Mouse (Mus musculus) brain, embryonic 18.5 days (tissue): ENCODE measurements around the gene Ube2g2.
A peak's percentile ranks its signal among the peaks of the same experiment; 100 is the strongest.

ENCODE experiments used
- DNase-seq: peaks from one replicate; pipeline ENCODE4 v3.0.0-alpha.2; 2012; ENCODE audit warnings: low read depth, low spot score

Gene Ube2g2

GRCm38 (mm10) chr10:77622055-77622988 is at the start of gene Ube2g2:
Gene Ube2g2, plus strand, starts transcription at chr10:77622275.
- peak; percentile 72 for DNase-seq

GRCm38 (mm10) chr10:77573162-77573561 is 48.9 kb upstream of the Ube2g2 start:
- DNase-seq = no peak

- no peak for DNase-seq
Measured at GRCm38 (mm10) chr10:77580027-77580920, 41.8 kb upstream of the Ube2g2 start.

- DNase-seq = no peak
Measured at GRCm38 (mm10) chr10:77581023-77581407, 41.1 kb upstream of the Ube2g2 start.

- DNase-seq = peak; percentile 94
Measured at GRCm38 (mm10) chr10:77581408-77582284, 40.4 kb upstream of the Ube2g2 start, which contains the start of gene Pttg1ip. Gene Pttg1ip, plus strand, starts transcription at chr10:77581720.

GRCm38 (mm10) chr10:77582285-77582618 is 39.8 kb upstream of the Ube2g2 start:
- DNase-seq = no peak

- no peak for DNase-seq
Measured at GRCm38 (mm10) chr10:77583795-77584422, 38.2 kb upstream of the Ube2g2 start.

GRCm38 (mm10) chr10:77586637-77587036 is 35.4 kb upstream of the Ube2g2 start:
- DNase-seq = no peak

- no peak for DNase-seq
Measured at GRCm38 (mm10) chr10:77587091-77587775, 34.8 kb upstream of the Ube2g2 start.

GRCm38 (mm10) chr10:77588036-77588435 is 34.0 kb upstream of the Ube2g2 start:
- no peak for DNase-seq

GRCm38 (mm10) chr10:77589117-77589516 is 33.0 kb upstream of the Ube2g2 start:
- no peak for DNase-seq

GRCm38 (mm10) chr10:77589749-77590148 is 32.3 kb upstream of the Ube2g2 start:
- DNase-seq = no peak

GRCm38 (mm10) chr10:77590812-77591211 is 31.3 kb upstream of the Ube2g2 start:
- DNase-seq = no peak

- no peak for DNase-seq
Measured at GRCm38 (mm10) chr10:77591546-77591945, 30.5 kb upstream of the Ube2g2 start.

- DNase-seq = no peak
Measured at GRCm38 (mm10) chr10:77596060-77596459, 26.0 kb upstream of the Ube2g2 start.

- DNase-seq = no peak
Measured at GRCm38 (mm10) chr10:77603021-77603420, 19.1 kb upstream of the Ube2g2 start.

- DNase-seq = no peak
Measured at GRCm38 (mm10) chr10:77604111-77604510, 18.0 kb upstream of the Ube2g2 start.

- no peak for DNase-seq
Measured at GRCm38 (mm10) chr10:77604958-77605357, 17.1 kb upstream of the Ube2g2 start.

- no peak for DNase-seq
Measured at GRCm38 (mm10) chr10:77605368-77605767, 16.7 kb upstream of the Ube2g2 start.
